Mouse (Mus musculus) kidney, adult 11 months (tissue): ENCODE data around the gene Ewsr1.
"Not testable (repeated sequence)": the region's sequence is repeated elsewhere in the genome, so short reads cannot be mapped to it uniquely, and the experiment has no call there.

Experiments
- DNase-seq: peaks from one replicate; pipeline ENCODE4 v3.0.0; 2022

The Ewsr1 gene

DNA sequence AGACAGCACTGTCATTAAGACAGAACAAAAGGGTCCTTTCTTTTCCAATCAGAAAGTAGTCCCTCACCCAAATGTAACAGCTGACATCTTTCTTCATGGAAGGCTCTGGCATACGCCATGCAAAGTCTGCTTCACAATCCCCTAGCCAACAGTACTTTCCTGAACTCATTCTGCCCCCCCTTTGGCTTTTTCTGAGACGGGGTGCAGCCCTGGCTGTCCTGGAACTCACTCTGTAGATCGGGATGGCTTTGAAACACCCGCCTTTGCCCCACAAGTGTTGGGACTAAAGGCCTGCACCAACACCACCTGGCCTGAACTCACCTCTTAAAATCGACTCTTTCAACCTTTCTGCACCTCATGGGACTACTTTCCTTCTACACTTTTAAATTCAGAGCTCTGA is 3.2 kb downstream of the Ewsr1 start:
- no peak for DNase-seq

DNA sequence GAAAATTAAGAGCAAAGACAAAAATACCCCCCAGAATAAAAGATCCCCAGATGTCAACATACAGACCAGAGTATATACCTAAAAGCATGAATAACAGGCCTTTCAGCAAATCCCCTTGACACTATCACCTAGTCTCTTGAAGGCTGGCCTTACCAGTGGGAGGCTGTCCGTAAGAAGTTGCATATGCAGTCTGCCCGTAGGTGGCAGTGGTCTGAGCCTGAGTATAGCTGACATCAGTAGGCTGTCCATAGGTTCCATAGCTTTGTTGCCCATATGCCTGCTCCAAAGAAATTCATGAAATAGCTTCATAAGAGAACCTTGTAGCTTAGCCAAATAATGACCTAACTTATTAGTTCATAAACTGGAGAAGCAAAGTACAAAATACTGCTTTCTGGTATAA is 7.4 kb downstream of the Ewsr1 start:
- DNase-seq, result no peak

- DNase-seq, result no peak
These were observed 9.9 kb downstream of the Ewsr1 start for GRCm38 (mm10) chr11:5089147-5089546.

GRCm38 (mm10) chr11:5076843-5077242 is 22.2 kb downstream of the Ewsr1 start:
- DNase-seq, result not testable (repeated sequence)

DNA sequence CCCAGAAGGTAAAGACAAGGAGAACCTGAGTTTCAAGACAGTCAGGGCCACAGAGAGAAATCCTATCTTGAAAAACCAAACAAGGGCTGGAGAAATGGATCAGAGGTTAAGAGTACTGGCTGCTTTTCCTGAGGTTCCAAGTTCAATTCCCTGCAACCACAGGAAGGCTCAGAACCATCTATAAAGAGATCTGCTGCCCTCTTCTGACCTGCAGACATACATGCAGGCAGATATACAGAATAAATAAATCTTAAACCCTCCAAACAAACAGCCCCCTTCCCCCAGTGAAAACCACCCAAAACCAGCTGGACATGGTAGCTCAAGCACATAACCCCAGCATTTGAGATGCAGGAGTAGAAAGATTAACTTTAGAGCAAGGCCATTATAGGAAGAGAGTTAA is 23.3 kb downstream of the Ewsr1 start:
- no peak for DNase-seq

GRCm38 (mm10) chr11:5074882-5075281 is 24.2 kb downstream of the Ewsr1 start:
- no peak for DNase-seq

- DNase-seq, result no peak
These were observed 30.7 kb downstream of the Ewsr1 start for GRCm38 (mm10) chr11:5068126-5068971.

- DNase-seq, result no peak
These were observed 32.0 kb downstream of the Ewsr1 start for GRCm38 (mm10) chr11:5067063-5067462.

- DNase-seq, result peak; percentile 86
These were observed 33.8 kb downstream of the Ewsr1 start, which contains the start of gene Gas2l1 for GRCm38 (mm10) chr11:5065056-5065821. Gene Gas2l1 (minus strand): TSS chr11:5065327.

- DNase-seq, result peak; percentile 23
These were observed 34.6 kb downstream of the Ewsr1 start for GRCm38 (mm10) chr11:5064282-5065055.

GRCm38 (mm10) chr11:5063561-5064281 is 35.3 kb downstream of the Ewsr1 start:
- peak; percentile 22 for DNase-seq

GRCm38 (mm10) chr11:5062860-5063505 is 36.1 kb downstream of the Ewsr1 start:
- no peak for DNase-seq

DNA sequence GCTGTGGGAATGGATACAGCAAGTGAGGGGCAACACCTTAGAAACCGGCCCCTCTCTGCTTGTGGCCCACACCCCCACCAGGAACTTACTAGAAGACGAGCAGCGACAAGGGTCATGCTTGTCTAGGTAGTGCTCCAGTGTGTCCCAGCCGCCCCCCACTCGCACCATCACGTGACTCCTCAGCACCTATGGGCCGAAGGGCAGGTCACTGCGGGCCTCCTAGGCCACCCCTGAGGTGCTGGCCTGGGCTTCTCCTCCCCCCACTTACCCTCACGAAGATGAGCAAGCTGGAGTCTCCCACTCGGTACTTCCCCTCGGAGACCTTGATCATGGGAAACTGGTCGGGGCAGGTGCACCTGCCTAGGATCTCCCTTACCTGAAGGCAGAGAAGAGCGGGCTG is 36.7 kb downstream of the Ewsr1 start:
- peak; percentile 32 for DNase-seq

- peak; percentile 91 for DNase-seq
These were observed 37.5 kb downstream of the Ewsr1 start for GRCm38 (mm10) chr11:5061413-5062139.

DNA sequence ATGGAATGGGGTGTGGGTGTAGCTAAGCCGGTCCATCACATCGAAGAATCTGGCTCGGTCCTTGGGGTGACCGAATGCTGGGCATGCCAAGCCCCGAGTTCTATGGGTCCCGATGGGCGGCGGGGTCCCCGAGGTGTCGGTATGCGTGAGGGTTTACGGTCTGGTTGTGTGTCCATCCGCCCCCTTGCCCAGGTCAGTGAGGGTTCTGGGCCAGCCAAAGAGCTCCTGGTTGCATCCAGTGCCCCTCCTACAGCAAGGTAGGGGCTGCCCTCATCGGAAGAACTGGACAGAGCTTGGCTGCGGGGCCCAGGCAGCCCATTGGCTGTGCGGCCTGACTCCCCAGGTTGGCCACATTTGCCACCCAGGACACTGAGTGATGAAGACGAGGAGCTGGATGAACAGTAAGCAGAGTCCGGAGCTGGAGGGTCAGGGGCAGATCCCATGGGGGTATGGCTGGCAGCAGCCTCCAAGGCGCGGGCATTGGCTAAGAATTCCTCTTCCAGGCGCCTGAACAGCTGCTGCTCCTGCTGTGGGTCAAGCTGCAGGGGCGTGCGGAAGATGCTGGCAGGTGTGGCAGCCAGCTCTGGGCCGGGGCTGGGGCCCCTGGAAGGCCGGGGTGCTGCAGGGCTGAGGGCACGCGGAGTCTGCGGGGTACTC is 38.2 kb downstream of the Ewsr1 start:
- DNase-seq, result no peak

- no peak for DNase-seq
These were observed 39.3 kb downstream of the Ewsr1 start for GRCm38 (mm10) chr11:5059704-5060156.

- DNase-seq, result no peak
These were observed 39.8 kb downstream of the Ewsr1 start for GRCm38 (mm10) chr11:5059230-5059629.

DNA sequence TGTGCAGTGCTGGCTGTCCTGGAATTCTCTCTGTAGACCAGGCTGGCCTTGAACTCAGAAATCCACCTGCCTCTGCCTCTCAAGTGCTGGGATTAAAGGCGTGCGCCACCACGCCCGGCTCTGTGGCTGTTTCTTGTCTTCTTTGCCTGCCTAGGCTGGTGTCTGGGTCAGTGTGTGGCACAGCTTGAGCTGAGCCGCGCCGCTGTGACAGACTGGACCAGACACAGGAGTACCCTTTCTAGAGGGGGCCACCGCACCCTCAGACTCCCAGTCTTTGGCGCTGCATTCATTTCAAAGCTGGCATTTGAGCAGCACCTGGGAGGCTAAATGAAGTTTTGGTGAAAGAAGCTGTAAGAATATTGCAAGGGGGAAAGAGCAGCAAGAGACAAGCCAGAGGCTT is 40.3 kb downstream of the Ewsr1 start:
- DNase-seq, result no peak

GRCm38 (mm10) chr11:5057856-5058641 is 41.0 kb downstream of the Ewsr1 start, which contains the start of gene Rasl10a:
Gene Rasl10a (plus strand): TSS chr11:5058128.
- DNase-seq, result peak; percentile 46

- no peak for DNase-seq
These were observed 41.6 kb downstream of the Ewsr1 start for GRCm38 (mm10) chr11:5057541-5057855.
